Mouse (Mus musculus) embryonic facial prominence, embryonic 11.5 days (tissue): ENCODE data around the gene 1110065P20Rik. TPM values are rescaled to one million over a fixed set of nuclear protein-coding genes. Genes with fewer than 3 reads are reported as not detected.
A peak's percentile ranks its signal among the peaks of the same experiment; 100 is the strongest.

ENCODE experiments used
- ATAC-seq: fragments of 200-750 bp; cut with Nextera tagmentation; replicated peaks from 2 replicates; pipeline ENCODE4 v1.8.0; 2017; ENCODE audit warnings: low read depth; ENCODE audit not compliant: insufficient number of reproducible peaks, low FRiP score, low TSS enrichment
- DNase-seq: peaks from one replicate; pipeline ENCODE4 v3.0.0-alpha.2; 2015; ENCODE audit warnings: low spot score
- H3K27ac ChIP-seq: fragments of 300-500 bp; sonication (generic); replicated peaks from 2 replicates; pipeline ENCODE4 v1.5.1; 2014; ENCODE audit warnings: mild to moderate bottlenecking, low read depth, low read length, control low read depth
- H3K27me3 ChIP-seq: fragments of 300-500 bp; sonication (generic); 2 replicates; pipeline ENCODE4 v1.6.1; 2014; ENCODE audit warnings: mild to moderate bottlenecking, low read length, moderate library complexity, mixed read lengths; ENCODE audit not compliant: control insufficient read depth, insufficient read depth
- H3K36me3 ChIP-seq: fragments of 300-500 bp; sonication (generic); replicated peaks from 2 replicates; pipeline ENCODE4 v1.6.1; 2014; ENCODE audit warnings: low read depth, mild to moderate bottlenecking, low read length, moderate library complexity, mixed read lengths; ENCODE audit not compliant: control insufficient read depth, insufficient read depth
- H3K4me1 ChIP-seq: fragments of 300-500 bp; sonication (generic); 2 replicates; pipeline ENCODE4 v1.6.1; 2014; ENCODE audit warnings: low read length, mixed read lengths; ENCODE audit not compliant: control insufficient read depth, insufficient read depth
- H3K4me2 ChIP-seq: fragments of 300-500 bp; sonication (generic); 2 replicates; pipeline ENCODE4 v1.6.1; 2014; ENCODE audit warnings: low read depth, mild to moderate bottlenecking, control low read depth, low read length, moderate library complexity
- H3K4me3 ChIP-seq: fragments of 300-500 bp; sonication (generic); 2 replicates; pipeline ENCODE4 v1.5.1; 2014; ENCODE audit warnings: low read depth, low read length, control low read depth
- H3K9ac ChIP-seq: fragments of 300-500 bp; sonication (generic); replicated peaks from 2 replicates; pipeline ENCODE4 v1.6.1; 2014; ENCODE audit warnings: mild to moderate bottlenecking, control low read depth, low read length
- H3K9me3 ChIP-seq: fragments of 300-500 bp; sonication (generic); replicated peaks from 2 replicates; pipeline ENCODE4 v1.6.1; 2016; ENCODE audit warnings: mild to moderate bottlenecking, low read length, inconsistent platforms, mixed read lengths; ENCODE audit not compliant: control insufficient read depth
- WGBS: fragments of 180-500 bp; shearing (Covaris S2); extraction: QIAGEN DNeasy Blood & Tissue Kit; methylation state at CpG from one replicate; pipeline ENCODE4 v1.1.7; 2014; 5-methylcytosine and 5-hydroxymethylcytosine counted together
- polyA plus RNA-seq: library from polyadenylated mRNA; unstranded; fragments of >200 nt; fragmentation: Nextera tagmentation; extraction: Ambion mirVana; gene quantifications from 2 replicates; pipeline ENCODE4 v1.2.1, GENCODE M21; 2014

The 1110065P20Rik gene
- polyA plus RNA-seq, 1 experiment from 2014 or later = 39.8 TPM

- DNase-seq = no peak
- no peaks in the 10 kb centered on the region; the same call in 1 of the 2 replicates for H3K36me3 ChIP-seq
- no peaks in the 10 kb centered on the region for H3K4me1 ChIP-seq
- H3K4me2 ChIP-seq = no peak overlapping the region
- H3K9me3 ChIP-seq = no peaks in the 10 kb centered on the region
- H3K4me3 ChIP-seq = no peak overlapping the region
- no peaks in the 10 kb centered on the region for H3K27me3 ChIP-seq
- ATAC-seq = no peak
- H3K9ac ChIP-seq = no peak overlapping the region
- H3K27ac ChIP-seq = no peak overlapping the region
- WGBS = 88% methylated on average over 14 of the region's 14 CpGs
Measured at GRCm38 (mm10) chr4:124838035-124838700, 12.8 kb downstream of the 1110065P20Rik start.

GRCm38 (mm10) chr4:124832796-124833195, 18.2 kb downstream of the 1110065P20Rik start:
- no peak overlapping the region for H3K9ac ChIP-seq

GRCm38 (mm10) chr4:124829671-124830070, 21.3 kb downstream of the 1110065P20Rik start:
- Histone ChIP-seq H3K4me2 (no peak overlapping the region), H3K9ac (no peak overlapping the region), H3K27me3 (no peaks in the 10 kb centered on the region), H3K27ac (no peak overlapping the region), H3K9me3 (no peaks in the 10 kb centered on the region), H3K4me1 (no peaks in the 10 kb centered on the region), H3K36me3 (no peaks in the 10 kb centered on the region; the same call in 1 of the 2 replicates), H3K4me3 (no peak overlapping the region)
- ATAC-seq = no peak
- no peak for DNase-seq
- WGBS = 87% methylated on average over 5 of the region's 5 CpGs

More at GRCm38 (mm10) chr4:124832796-124833195, 18.2 kb downstream of the 1110065P20Rik start:
- Histone ChIP-seq H3K27me3 (no peaks in the 10 kb centered on the region), H3K27ac (no peak overlapping the region), H3K36me3 (no peaks in the 10 kb centered on the region; the same call in 1 of the 2 replicates), H3K4me2 (no peak overlapping the region), H3K4me1 (no peaks in the 10 kb centered on the region), H3K4me3 (no peak overlapping the region), H3K9me3 (no peaks in the 10 kb centered on the region)
- WGBS = 93% methylated on average over 10 of the region's 10 CpGs
- DNase-seq (no peak), ATAC-seq (no peak)

GRCm38 (mm10) chr4:124825371-124825965, 25.5 kb downstream of the 1110065P20Rik start:
- Histone ChIP-seq H3K9ac (no peak overlapping the region), H3K4me1 (no peaks in the 10 kb centered on the region), H3K9me3 (no peaks in the 10 kb centered on the region), H3K27ac (no peak overlapping the region), H3K4me3 (no peak overlapping the region), H3K27me3 (no peaks in the 10 kb centered on the region), H3K36me3 (no peaks in the 10 kb centered on the region; the same call in 1 of the 2 replicates), H3K4me2 (no peak overlapping the region)
- ATAC-seq = no peak
- 95% methylated on average over 21 of the region's 21 CpGs for WGBS
- DNase-seq = no peak

- Histone ChIP-seq H3K4me2 (no peak overlapping the region), H3K9me3 (no peaks in the 10 kb centered on the region), H3K4me3 (no peak overlapping the region), H3K9ac (no peak overlapping the region), H3K27me3 (no peaks in the 10 kb centered on the region), H3K27ac (no peak overlapping the region), H3K4me1 (no peaks in the 10 kb centered on the region), H3K36me3 (no peaks in the 10 kb centered on the region; the same call in 1 of the 2 replicates)
- 91% methylated on average over 6 of the region's 6 CpGs for WGBS
- ATAC-seq (no peak), DNase-seq (no peak)
Measured at GRCm38 (mm10) chr4:124824967-124825366, 26.0 kb downstream of the 1110065P20Rik start.

GRCm38 (mm10) chr4:124818832-124819231, 32.2 kb downstream of the 1110065P20Rik start:
- no peak for ATAC-seq
- H3K4me3 ChIP-seq = no peak overlapping the region
- no peak for DNase-seq
- H3K27ac ChIP-seq = no peak overlapping the region
- H3K27me3 ChIP-seq = no peaks in the 10 kb centered on the region
- H3K4me2 ChIP-seq = no peak overlapping the region
- no peaks in the 10 kb centered on the region for H3K9me3 ChIP-seq
- no peak overlapping the region for H3K9ac ChIP-seq
- H3K36me3 ChIP-seq = no peaks in the 10 kb centered on the region
- H3K4me1 ChIP-seq = no peaks in the 10 kb centered on the region
- 93% methylated on average over 4 of the region's 4 CpGs for WGBS

- ATAC-seq (0 out of 2 replicates have a peak, but pooled peaks have one; percentile 48), DNase-seq (peak; percentile 49)
- Histone ChIP-seq H3K27me3 (no peaks in the 10 kb centered on the region), H3K4me3 (no peak overlapping the region), H3K9me3 (no peaks in the 10 kb centered on the region), H3K4me1 (no peaks in the 10 kb centered on the region), H3K36me3 (no peaks in the 10 kb centered on the region), H3K9ac (no peak overlapping the region), H3K4me2 (no peak overlapping the region), H3K27ac (no peak overlapping the region)
- WGBS = 24% methylated on average over 6 of the region's 6 CpGs
Measured at GRCm38 (mm10) chr4:124817803-124818202, 33.2 kb downstream of the 1110065P20Rik start.

GRCm38 (mm10) chr4:124815901-124816300, 35.1 kb downstream of the 1110065P20Rik start:
- Histone ChIP-seq H3K27me3 (no peaks in the 10 kb centered on the region), H3K4me1 (no peaks in the 10 kb centered on the region), H3K9me3 (no peaks in the 10 kb centered on the region), H3K4me3 (no peak overlapping the region), H3K36me3 (no peaks in the 10 kb centered on the region), H3K9ac (no peak overlapping the region), H3K4me2 (no peak overlapping the region), H3K27ac (no peak overlapping the region)
- no peak for DNase-seq
- WGBS = 98% methylated on average over 11 of the region's 11 CpGs
- no peak for ATAC-seq
